Mouse (Mus musculus) liver, embryonic 13.5 days (tissue): ENCODE measurements around the gene Utp3. TPM values are rescaled to one million over a fixed set of nuclear protein-coding genes. Genes with fewer than 3 reads are reported as not detected.

ENCODE experiments used
- ATAC-seq: fragments of 200-750 bp; cut with Nextera tagmentation; 2 replicates; pipeline ENCODE4 v1.8.0; 2017; ENCODE audit warnings: low read depth, mild to moderate bottlenecking, moderate number of reproducible peaks, moderate library complexity
- DNase-seq: peaks from one replicate; pipeline ENCODE4 v3.0.0; 2022
- H3K27ac ChIP-seq: fragments of 300-500 bp; sonication (generic); 2 replicates; pipeline ENCODE4 v1.5.1; 2015; ENCODE audit warnings: moderate library complexity, mild to moderate bottlenecking, inconsistent platforms
- H3K27me3 ChIP-seq: fragments of 300-500 bp; sonication (generic); 2 replicates; pipeline ENCODE4 v1.6.1; 2015; ENCODE audit warnings: mild to moderate bottlenecking, inconsistent platforms
- H3K36me3 ChIP-seq: fragments of 300-500 bp; sonication (generic); 2 replicates; pipeline ENCODE4 v1.6.1; 2015; ENCODE audit warnings: mild to moderate bottlenecking, inconsistent platforms
- H3K4me1 ChIP-seq: fragments of 300-500 bp; sonication (generic); replicated peaks from 2 replicates; pipeline ENCODE4 v1.6.1; 2015; ENCODE audit warnings: inconsistent platforms
- H3K4me2 ChIP-seq: fragments of 300-500 bp; sonication (generic); 2 replicates; pipeline ENCODE4 v1.6.1; 2015; ENCODE audit warnings: inconsistent platforms, mild to moderate bottlenecking, moderate library complexity
- H3K4me3 ChIP-seq: fragments of 300-500 bp; sonication (generic); replicated peaks from 2 replicates; pipeline ENCODE4 v1.5.1; 2015; ENCODE audit warnings: mild to moderate bottlenecking, inconsistent platforms
- H3K9ac ChIP-seq: fragments of 300-500 bp; sonication (generic); 2 replicates; pipeline ENCODE4 v1.6.1; 2015; ENCODE audit warnings: mild to moderate bottlenecking, inconsistent platforms
- H3K9me3 ChIP-seq: fragments of 300-500 bp; sonication (generic); replicated peaks from 2 replicates; pipeline ENCODE4 v1.6.1; 2016; ENCODE audit warnings: inconsistent platforms
- WGBS: fragments of 180-500 bp; shearing (Covaris S2); methylation state at CpG from one replicate; pipeline ENCODE4 v1.1.7; 2015; ENCODE audit not compliant: insufficient replicate concordance; 5-methylcytosine and 5-hydroxymethylcytosine counted together
- polyA plus RNA-seq: library from polyadenylated mRNA; unstranded; fragments of >200 nt; fragmentation: Nextera tagmentation; extraction: Ambion mirVana; gene quantifications from 2 replicates; pipeline ENCODE4 v1.2.1, GENCODE M21; 2015

Utp3 gene
- polyA plus RNA-seq, 1 experiment from 2014 or later: 45.8 TPM

DNA sequence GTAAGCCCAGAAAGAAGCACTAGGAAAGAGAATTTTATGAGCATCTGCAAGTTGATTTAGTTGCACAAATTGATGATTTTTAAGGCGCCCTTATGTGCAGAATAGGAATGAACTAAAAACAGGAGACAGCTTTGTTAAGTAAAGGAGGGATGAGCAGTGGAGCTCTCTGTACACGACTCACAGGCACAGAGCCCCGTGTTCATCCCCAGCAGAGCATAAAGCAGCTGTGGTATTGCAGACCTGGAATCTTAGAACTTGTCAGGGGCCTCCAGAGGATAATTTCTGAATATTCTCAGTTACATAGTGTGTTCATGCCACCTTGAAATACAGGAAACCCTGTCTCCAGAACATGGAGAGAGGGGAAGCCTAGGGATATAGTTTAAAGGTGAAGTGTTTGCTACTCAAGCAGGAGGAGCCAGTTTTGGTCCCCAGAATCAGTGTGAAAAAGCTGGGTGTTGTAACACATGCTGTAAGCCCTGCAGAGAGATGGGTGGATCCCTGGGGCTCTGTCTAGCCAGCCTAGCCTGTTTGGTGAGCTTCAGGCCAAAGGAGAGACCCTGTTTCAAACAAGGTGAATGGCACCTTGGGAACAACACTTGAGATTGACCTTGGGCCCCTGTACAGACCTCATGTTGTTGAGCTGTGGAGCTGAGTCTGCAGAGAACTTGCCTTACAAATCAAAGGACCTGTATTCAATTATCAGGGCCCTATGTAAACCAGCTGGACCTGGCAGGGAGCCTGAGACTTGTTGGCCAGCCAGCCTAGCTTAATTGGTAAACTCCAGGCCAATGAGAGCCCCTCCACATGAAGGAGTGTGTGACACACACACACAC is 21.5 kb downstream of the Utp3 start:
- H3K9ac ChIP-seq: no peak overlapping the region
- peaks cover 1% of the 10 kb centered on the region; the same call in 1 of the 2 replicates for H3K36me3 ChIP-seq
- WGBS: 48% methylated on average over 3 of the region's 3 CpGs
- H3K27me3 ChIP-seq: no peaks in the 10 kb centered on the region
- DNase-seq: no peak
- H3K27ac ChIP-seq: no peak overlapping the region
- H3K4me3 ChIP-seq: no peak overlapping the region
- no peak overlapping the region for H3K4me2 ChIP-seq
- no peaks in the 10 kb centered on the region for H3K9me3 ChIP-seq
- no peaks in the 10 kb centered on the region for H3K4me1 ChIP-seq
- no peak for ATAC-seq

DNA sequence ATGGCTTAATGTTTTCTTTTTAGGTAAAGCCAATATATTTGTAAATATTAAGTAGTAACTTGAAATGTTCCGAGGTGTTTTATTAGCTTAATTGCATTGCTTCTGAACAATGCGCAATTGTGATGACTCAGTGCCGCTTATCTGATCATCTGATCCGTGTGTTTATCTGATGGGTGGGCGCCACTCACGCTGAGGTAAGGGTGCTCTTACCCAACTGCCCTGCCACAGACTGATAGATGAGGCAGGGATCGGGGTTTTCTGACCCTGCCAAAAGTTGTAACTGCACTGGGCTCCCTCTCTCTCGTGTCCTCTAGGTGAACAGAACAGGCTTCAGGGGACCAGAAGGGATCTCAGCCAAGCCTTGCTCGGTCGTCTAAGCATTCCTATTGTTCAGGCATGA is 26.4 kb downstream of the Utp3 start:
- Histone ChIP-seq H3K27me3 (no peaks in the 10 kb centered on the region), H3K36me3 (no peaks in the 10 kb centered on the region), H3K4me2 (no peak overlapping the region), H3K9me3 (no peaks in the 10 kb centered on the region), H3K4me1 (peaks cover 15% of the 10 kb centered on the region), H3K9ac (no peak overlapping the region), H3K4me3 (no peak overlapping the region), H3K27ac (no peak overlapping the region)
- ATAC-seq (no peak), DNase-seq (no peak)
- 62% methylated on average over 10 of the region's 10 CpGs for WGBS

DNA sequence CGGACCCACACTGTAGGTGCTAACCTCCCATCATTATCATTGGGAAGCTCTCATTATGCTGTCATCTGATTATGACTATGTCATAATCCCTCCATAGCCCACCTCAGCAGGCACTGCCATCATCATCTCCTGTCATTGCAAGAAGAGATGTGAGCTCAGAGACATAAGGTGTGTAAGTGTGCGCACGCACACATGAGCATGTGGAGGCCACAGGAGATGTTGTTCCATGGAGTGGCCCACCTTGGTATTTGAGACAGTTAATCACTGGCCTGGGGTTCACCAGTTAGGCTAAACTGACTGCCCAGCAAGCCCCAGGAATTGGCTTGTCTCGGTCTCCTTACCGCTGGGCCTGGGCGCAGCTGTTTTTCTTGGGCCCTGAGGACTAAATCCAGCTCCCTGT is 27.1 kb downstream of the Utp3 start:
- H3K4me2 ChIP-seq: no peak overlapping the region
- H3K27me3 ChIP-seq: no peaks in the 10 kb centered on the region
- no peak overlapping the region for H3K9ac ChIP-seq
- no peaks in the 10 kb centered on the region for H3K36me3 ChIP-seq
- no peak overlapping the region for H3K4me3 ChIP-seq
- H3K9me3 ChIP-seq: no peaks in the 10 kb centered on the region
- no peak for ATAC-seq
- 91% methylated on average over 6 of the region's 6 CpGs for WGBS
- DNase-seq: no peak
- H3K4me1 ChIP-seq: peaks cover 17% of the 10 kb centered on the region
- no peak overlapping the region for H3K27ac ChIP-seq

DNA sequence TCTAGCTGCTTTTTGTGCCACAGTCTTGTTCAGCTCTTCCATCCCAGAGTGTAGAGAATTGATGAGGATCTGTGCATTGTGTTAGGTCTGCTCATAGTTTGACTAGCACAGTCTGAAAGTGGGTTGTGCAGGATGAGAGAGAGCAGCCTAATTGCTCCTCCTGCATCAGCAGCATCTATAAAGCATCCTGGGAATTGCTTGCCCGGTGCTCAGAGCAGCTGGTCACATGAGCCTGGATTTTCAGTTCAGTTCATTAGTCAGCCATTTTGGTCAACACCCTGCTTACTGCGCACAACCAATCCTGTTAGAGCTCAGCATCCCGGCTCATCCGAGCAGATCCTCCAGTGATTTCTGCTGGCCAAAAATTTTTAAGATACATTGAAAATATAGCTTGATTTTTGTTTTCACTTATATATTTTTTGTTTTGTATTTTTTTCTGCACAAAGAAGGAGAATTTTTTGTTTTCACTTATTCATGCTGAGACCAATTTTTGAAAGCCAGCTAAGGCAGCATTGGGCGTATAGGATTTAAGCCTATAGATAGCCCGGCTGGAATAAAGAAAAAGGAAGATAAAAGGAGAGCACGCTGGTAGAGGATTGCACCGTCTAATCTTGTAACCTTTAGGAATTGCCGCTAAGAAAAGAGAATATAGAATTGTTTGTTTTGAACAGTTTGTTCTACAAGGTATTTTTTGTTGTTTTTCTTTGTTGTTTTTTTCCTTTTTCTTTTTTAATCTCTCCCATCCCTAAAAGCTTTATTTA is 29.2 kb downstream of the Utp3 start:
- Histone ChIP-seq H3K4me2 (no peak overlapping the region), H3K27ac (no peak overlapping the region), H3K27me3 (no peaks in the 10 kb centered on the region), H3K9me3 (no peaks in the 10 kb centered on the region), H3K4me1 (peaks cover 31% of the 10 kb centered on the region), H3K9ac (no peak overlapping the region), H3K4me3 (no peak overlapping the region), H3K36me3 (no peaks in the 10 kb centered on the region)
- ATAC-seq: no peak
- WGBS: 67% methylated on average over 9 of the region's 9 CpGs
- DNase-seq: no peak

DNA sequence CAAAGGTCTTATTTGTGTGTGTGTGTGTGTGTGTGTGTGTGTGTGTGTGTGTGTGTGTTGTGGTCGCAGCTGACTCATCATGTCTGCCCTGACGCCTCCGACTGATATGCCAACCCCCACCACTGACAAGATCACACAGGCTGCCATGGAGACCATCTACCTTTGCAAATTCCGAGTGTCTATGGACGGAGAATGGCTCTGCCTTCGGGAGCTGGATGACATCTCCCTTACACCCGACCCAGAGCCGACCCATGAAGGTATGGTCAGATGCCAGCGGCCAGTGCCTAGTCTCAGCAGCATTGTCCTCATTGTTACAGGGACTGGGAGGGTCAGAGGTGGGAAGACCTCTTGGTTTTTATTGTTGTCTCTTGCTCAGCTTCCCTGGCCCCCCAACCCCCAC is 29.8 kb downstream of the Utp3 start:
- H3K9me3 ChIP-seq: no peaks in the 10 kb centered on the region
- no peak overlapping the region for H3K4me2 ChIP-seq
- no peak for ATAC-seq
- peaks cover 31% of the 10 kb centered on the region for H3K4me1 ChIP-seq
- 48% methylated on average over 9 of the region's 9 CpGs for WGBS
- H3K27me3 ChIP-seq: no peaks in the 10 kb centered on the region
- H3K4me3 ChIP-seq: no peak overlapping the region
- H3K36me3 ChIP-seq: no peaks in the 10 kb centered on the region
- no peak overlapping the region for H3K27ac ChIP-seq
- H3K9ac ChIP-seq: no peak overlapping the region
- no peak for DNase-seq

DNA sequence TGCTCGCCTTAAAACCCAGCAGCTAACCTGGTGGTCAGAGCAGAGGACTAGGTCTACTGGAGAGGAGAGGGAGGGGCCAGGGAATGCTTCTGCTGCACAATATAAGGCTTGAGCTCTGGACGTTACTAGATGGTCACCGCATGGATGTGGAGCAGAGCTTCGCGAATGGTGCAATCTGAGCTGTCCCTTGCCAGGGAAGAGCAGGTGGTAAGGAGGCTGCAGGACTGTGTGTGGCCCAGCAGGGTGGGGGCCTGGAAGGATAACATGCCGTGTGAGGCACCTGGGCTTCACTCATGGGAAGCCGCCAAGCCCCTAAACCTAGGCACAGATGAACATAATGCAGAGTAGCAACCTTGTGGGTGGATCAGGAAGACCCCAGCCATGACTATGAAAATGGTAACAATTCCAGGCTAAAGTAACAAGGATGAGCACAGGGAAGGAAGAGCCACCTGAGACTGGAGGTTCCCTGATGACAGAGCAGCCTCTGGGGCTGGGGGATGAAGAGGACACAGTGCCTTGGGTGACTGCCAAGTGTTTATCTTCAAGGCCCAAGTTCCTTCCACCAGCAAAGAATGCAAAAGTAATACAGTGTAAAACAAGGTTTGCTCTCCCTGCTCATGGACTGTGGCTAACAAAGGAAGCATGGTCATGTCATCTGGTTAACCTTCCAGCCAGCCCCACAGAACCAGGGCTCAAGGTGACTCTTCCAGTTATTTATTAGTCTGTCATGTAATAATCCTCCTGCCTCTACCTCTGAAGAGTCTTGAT is 32.3 kb downstream of the Utp3 start:
- no peak overlapping the region for H3K4me3 ChIP-seq
- H3K4me2 ChIP-seq: no peak overlapping the region
- DNase-seq: no peak
- H3K4me1 ChIP-seq: peaks cover 31% of the 10 kb centered on the region
- 73% methylated on average over 7 of the region's 7 CpGs for WGBS
- peak; percentile 14; the same call in 1 of the 2 replicates for ATAC-seq
- no peak overlapping the region for H3K9ac ChIP-seq
- H3K9me3 ChIP-seq: no peaks in the 10 kb centered on the region
- no peaks in the 10 kb centered on the region for H3K27me3 ChIP-seq
- H3K36me3 ChIP-seq: no peaks in the 10 kb centered on the region
- 0 out of 2 replicates have a peak overlapping the region, but pooled peaks have one; percentile 43 for H3K27ac ChIP-seq

DNA sequence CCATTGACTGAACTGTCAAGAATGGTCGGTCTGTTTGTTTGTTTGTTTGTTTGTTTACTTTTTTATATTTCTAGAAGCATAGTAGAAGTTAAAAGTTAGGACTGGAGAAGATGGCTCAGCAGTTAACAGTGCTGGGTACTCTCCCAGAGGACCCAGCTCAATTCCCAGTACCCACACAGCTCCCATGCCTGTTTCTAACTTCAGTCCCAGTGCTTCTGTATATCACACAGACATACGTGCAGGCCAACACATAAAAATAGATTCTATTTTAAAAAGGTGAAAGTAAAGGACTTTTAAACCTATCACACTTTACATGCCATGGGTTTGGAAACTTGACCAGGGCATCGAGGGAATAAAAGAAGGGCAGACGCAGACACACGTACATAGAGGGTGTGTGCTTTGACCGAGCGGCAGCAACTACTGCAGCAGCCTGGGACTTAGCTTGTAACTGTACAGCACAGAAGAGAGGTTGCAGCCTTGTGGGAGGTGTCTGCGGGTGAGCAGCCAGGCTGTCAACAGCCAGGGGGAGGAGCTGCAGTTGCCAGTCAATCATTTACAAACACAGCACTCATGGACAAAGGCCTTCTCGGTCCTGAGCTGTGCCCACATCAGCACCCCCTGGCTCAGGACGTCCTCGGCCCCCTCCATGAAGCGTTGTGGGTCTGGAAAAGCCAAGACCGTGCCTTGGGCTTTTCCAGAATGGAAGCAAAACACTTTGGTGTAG is 33.1 kb downstream of the Utp3 start:
- Histone ChIP-seq H3K4me2 (0 out of 2 replicates have a peak overlapping the region, but pooled peaks have one; percentile 6), H3K27ac (peak overlapping the region; percentile 43; the same call in 1 of the 2 replicates), H3K36me3 (no peaks in the 10 kb centered on the region), H3K9ac (0 out of 2 replicates have a peak overlapping the region, but pooled peaks have one; percentile 8), H3K27me3 (no peaks in the 10 kb centered on the region), H3K9me3 (no peaks in the 10 kb centered on the region), H3K4me3 (no peak overlapping the region), H3K4me1 (peaks cover 31% of the 10 kb centered on the region)
- ATAC-seq: peak; percentile 79
- DNase-seq: no peak
- WGBS: 52% methylated on average over 13 of the region's 13 CpGs

DNA sequence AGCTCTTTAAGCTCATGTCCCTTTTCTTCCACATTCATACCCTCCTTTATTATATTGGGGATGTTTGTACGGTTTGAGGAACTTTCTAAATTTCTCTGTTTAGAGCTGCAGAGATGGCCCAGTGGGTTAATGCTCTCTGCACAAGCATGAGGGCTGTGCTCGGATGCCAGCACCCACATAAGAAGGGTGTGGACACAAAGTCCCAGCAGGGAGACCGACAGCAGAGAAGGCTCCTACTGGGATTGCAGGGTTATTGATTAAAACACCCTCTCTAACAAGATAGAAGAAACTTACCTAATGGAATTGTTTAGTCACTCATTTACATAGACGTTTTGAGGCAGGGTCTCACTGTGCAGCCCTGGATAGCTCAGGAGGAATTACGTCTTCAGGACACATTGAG is 34.2 kb downstream of the Utp3 start:
- ATAC-seq: no peak
- Histone ChIP-seq H3K27ac (no peak overlapping the region), H3K9me3 (no peaks in the 10 kb centered on the region), H3K36me3 (no peaks in the 10 kb centered on the region), H3K9ac (no peak overlapping the region), H3K4me3 (no peak overlapping the region), H3K4me1 (peaks cover 33% of the 10 kb centered on the region), H3K27me3 (no peaks in the 10 kb centered on the region), H3K4me2 (no peak overlapping the region)
- 58% methylated on average over 5 of the region's 5 CpGs for WGBS
- DNase-seq: no peak

DNA sequence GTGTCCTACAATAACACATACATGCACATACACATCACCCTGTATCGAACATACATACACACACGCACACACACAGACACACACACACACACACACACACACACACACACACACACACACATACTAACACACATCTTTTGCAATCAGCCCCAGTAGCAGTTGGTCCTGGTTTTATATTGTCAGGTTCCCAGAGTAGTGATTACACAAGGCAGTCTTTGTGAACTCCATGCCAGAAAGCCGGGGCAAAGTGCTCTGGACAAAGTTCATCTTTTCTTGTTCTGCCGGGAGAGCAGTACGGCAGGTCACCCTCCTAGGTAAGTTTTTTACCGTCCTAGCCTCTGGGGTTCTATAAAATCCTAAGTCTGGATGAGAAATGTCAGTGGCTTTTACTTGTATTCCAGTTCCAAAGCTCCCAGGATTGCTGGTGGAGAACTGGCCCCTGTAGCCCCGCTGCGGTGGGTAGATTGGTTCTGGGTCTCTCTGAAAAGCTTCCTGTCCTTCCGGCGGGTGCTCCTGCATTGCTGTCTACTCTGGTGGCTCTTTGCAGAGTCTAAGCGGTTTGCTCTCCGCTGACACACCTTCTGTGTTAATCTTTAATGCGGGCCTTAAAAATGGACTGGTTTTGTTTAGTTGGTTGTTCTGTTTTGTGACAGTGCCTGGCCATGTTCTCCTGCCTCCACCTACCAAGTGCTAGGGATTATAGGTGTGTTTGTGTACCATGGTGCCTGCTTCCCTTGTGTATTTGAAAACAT is 39.3 kb downstream of the Utp3 start:
- WGBS: 71% methylated on average over 13 of the region's 13 CpGs
- ATAC-seq: peak; percentile 59
- H3K9ac ChIP-seq: no peak overlapping the region; the same call in 1 of the 2 replicates
- no peaks in the 10 kb centered on the region for H3K36me3 ChIP-seq
- peaks cover 24% of the 10 kb centered on the region for H3K4me1 ChIP-seq
- peak overlapping the region; percentile 39 for H3K4me3 ChIP-seq
- peak overlapping the region; percentile 36 for H3K4me2 ChIP-seq
- H3K27me3 ChIP-seq: no peaks in the 10 kb centered on the region
- H3K9me3 ChIP-seq: no peaks in the 10 kb centered on the region
- DNase-seq: no peak
- H3K27ac ChIP-seq: peak overlapping the region; percentile 66

DNA sequence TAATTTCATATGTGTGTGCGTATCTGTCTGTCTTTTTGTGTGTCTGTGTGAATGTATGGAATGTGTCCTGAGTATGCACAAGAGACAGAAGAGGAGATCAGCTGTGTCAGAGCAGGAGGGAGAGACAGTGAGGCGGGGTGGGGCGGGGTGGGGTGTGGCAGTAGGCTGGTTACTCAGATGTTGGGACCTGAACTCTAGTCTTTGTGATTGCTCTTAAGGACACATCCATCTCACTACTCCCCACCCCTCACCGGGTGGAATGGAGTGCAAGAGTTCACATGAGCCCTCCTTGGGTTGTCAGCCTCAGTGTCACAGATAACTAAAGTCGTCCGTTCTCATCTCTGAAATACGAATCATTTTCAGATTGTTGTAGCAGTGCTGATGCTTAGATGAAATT is 39.9 kb downstream of the Utp3 start:
- no peak overlapping the region; the same call in 1 of the 2 replicates for H3K9ac ChIP-seq
- ATAC-seq: peak; percentile 35; the same call in 1 of the 2 replicates

More for the DNA sequence above, 39.9 kb downstream of the Utp3 start:
- H3K27ac ChIP-seq: peak overlapping the region; percentile 66; the same call in 1 of the 2 replicates
- peaks cover 24% of the 10 kb centered on the region for H3K4me1 ChIP-seq
- H3K27me3 ChIP-seq: no peaks in the 10 kb centered on the region
- H3K4me3 ChIP-seq: peak overlapping the region; percentile 39
- no peaks in the 10 kb centered on the region for H3K36me3 ChIP-seq
- 59% methylated on average over 7 of the region's 7 CpGs for WGBS
- H3K4me2 ChIP-seq: peak overlapping the region; percentile 36
- no peak for DNase-seq
- H3K9me3 ChIP-seq: no peaks in the 10 kb centered on the region
